Mouse (Mus musculus) cerebellum, adult 9-10 months (tissue): ENCODE measurements around the gene Ppp1r13l.

ENCODE experiments used
- DNase-seq: peaks from one replicate; pipeline ENCODE4 v3.0.0; 2022

Ppp1r13l gene

DNA sequence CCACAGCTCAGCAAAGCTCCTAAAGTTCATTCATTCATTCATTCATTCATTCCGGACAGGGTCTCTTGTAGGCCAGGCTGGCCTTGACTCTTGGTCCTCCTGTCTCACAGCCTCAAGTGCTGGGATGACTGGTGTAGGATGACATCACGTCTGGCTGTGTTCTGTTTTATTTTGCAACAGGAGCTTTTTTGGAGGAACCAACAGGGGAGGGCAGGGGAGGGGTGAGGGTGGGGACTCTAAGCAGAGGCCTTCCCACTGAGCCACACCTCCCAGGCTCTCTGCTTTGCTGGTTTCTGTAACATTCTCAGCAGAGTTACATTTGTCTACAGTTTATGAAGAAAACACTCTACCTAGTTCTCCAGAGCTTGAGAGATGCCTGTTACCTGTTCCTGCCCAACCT lies 21.5 kb upstream of the Ppp1r13l start:
- no peak for DNase-seq

GRCm38 (mm10) chr7:19338596-19338995 lies 21.0 kb upstream of the Ppp1r13l start:
- no peak for DNase-seq

GRCm38 (mm10) chr7:19341250-19341649 lies 18.3 kb upstream of the Ppp1r13l start:
- DNase-seq: no peak

DNA sequence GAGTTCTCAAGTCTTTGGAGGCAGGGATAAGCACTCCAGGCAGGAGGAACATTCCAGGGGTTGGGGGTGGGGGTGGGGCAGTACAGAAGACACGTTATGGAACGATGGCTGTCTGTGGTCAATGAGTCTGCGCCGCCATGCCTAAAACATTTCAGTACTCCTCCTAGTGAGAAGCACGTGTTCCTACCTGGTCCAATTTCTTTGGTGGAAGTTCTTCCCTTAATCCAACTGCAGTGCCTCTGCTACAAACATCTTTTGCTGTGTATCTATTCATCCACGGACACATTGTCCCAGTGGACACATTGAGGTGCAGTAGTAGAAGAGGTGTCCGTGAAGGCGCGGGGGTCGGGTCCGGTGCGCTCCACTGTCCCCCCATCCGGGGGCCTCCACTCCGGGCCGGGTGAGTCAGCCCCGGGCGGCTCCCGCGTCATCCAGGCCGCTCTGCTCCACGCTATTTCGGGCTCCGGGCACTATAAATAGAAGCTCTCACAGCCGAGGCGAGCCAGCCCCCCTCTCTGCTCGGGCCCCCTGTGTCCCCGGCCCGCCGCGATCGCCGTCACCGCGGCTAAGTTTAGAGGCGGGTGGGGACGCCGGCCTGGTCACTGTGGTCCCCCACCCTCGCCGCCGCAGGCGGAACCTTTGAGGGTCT lies 17.7 kb upstream of the Ppp1r13l start:
- peak; percentile 64 for DNase-seq

DNA sequence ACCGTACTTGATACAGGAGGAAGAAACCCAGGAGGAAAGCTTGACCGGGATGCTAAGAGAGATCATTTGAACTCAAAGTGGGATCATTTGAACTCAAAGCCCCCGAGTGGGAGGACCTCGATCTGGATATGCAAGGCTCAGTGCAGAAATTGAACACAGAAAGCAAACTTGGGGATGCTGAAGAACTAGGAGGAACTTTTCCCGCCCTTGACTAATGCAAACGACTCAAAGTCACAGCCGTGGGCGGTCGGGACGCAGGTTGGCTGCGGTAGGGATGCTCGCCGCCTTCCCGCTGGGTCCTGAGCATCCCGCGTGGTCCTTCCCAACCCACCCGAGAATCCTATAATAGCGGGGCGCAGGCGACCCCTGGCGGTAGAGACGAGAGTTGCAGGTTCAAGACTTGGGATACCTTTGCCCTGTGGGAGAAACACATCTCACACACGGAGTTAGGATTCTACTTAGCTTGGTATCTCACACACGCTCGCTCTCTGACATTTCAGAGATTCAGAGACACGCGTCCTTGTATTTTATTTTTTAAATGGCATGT lies 17.0 kb upstream of the Ppp1r13l start:
- DNase-seq: peak; percentile 95

DNA sequence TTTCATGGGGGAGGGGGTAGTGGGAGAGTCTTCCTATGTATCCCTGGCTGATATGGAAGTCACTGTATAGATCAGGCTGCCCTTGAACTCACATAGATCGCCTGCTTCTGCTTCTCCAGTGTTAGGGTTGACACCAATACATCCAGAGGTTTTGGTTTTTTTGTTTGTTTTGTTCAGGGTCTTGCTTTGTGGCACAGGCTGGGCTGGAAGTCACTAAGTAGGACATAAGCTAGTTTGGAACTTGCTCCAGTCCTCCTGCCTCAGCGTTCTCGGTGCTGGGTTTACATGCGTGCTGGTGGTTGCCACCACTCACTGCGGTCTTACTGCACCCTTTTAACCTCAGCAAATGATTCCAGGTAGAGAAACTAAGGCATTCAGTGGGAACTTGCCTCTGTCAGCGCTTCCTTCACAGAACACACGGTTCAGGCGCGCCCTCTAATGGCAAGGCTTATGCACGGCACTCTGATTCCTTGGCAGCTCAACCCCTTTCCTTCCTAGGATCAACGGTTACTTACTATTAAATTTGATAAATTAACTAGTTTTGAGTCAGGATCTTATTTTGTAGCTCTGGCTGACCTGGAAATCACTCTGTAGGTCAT lies 16.2 kb upstream of the Ppp1r13l start:
- DNase-seq: peak; percentile 82

- peak; percentile 64 for DNase-seq
Observed at GRCm38 (mm10) chr7:19344237-19344847, 15.2 kb upstream of the Ppp1r13l start, which contains the start of gene Ercc1. Gene Ercc1, plus strand, starts transcription at chr7:19344778.

GRCm38 (mm10) chr7:19344938-19345471 lies 14.5 kb upstream of the Ppp1r13l start:
- peak; percentile 98 for DNase-seq

- DNase-seq: no peak
Observed at GRCm38 (mm10) chr7:19349188-19349915, 10.2 kb upstream of the Ppp1r13l start.

GRCm38 (mm10) chr7:19350221-19350620 lies 9.3 kb upstream of the Ppp1r13l start:
- no peak for DNase-seq

GRCm38 (mm10) chr7:19354991-19355390 lies 4.6 kb upstream of the Ppp1r13l start:
- no peak for DNase-seq

DNA sequence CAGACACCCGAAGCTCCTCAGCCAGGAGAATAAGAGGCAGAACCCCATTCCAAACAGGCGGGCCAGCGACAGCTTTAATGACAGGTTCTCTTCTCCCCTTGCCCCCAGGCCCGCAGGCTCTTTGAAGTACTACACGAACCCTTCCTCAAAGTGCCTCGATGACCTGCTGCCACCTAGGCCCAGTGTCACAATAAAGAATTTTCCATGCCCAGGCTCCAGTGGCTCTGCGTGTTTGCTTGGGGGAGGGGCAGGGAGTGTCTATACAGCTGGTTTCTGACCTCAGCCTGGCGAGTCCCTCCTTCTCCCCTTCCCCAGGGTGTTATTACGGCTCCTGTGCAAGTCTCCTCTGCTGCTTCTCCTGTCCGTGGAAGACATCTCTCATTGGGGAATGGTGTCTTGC lies 3.2 kb upstream of the Ppp1r13l start:
- DNase-seq: no peak

DNA sequence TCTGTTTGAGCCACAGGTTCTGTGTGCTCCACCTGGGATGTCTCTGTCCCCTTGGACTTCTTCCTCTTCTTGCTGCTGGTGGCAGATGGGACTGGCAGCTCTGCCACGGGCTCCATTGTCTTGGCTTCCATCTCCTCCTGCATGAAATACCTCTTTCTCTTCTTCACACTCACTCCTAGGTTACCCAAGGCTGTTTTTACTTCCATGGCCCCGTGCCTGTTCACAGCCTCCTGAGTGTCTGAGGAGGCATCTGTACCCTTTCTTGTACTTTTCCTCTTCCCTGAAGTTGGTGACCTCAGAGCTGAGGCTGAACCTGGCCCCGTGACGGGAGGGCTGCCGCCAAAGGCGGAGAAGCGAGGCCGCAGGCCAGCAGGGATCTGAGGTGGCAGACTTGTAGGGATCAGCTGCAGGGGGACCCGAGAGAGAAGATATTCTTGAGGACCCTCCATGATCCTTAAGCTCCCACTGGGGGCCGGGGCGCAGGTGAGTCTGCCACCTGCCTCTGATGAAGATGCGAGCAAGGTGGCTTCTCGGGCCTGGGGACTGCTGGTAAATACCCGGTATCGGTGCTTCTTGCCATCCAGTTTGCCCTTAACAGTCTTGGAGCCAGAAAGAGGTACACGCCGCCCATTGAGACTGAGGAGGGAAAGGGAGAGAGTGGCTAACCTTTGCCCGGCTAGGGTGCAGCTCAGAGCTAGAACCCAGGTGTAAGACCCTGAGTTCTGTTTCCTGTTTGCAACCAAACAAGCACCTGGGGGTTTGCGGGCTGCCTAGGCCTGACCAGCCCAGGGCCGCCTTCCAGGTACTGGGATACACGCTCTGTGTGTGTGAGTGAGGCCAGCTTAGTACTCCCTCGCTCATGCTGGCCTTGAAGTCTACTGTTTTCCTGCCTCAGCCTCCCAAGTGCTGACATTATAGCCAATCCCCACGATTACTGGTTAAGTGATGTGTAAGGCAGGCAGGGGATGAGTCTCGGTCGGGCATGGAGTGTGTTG lies 1.9 kb upstream of the Ppp1r13l start:
- DNase-seq: no peak

- no peak for DNase-seq
Observed at GRCm38 (mm10) chr7:19358634-19359033, 915 bp upstream of the Ppp1r13l start.

GRCm38 (mm10) chr7:19359892-19360641 lies 518 bp downstream of the Ppp1r13l start:
- DNase-seq: peak; percentile 82

DNA sequence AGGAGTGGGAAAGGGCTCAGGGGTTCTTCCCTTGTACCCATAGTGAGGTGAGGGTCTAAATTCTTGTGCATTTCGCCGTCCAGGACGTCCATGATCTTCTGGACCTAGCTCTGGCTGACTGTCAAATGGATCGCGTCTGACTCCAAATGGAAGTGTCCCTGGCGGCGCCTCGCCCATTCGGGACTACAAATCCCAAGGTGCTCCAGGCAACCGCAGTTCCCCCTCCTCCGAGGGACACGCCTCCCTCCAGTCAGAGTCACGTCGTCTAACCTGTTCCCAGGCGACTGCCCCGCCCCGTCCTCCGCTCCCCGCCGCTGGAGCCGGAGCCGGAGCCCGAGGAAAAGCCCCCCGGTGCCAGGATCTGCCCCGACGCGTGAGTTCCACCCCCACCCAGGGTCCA lies 1.4 kb downstream of the Ppp1r13l start:
- peak; percentile 95 for DNase-seq

- DNase-seq: peak; percentile 84
Observed at GRCm38 (mm10) chr7:19361720-19362119, 2.2 kb downstream of the Ppp1r13l start.

DNA sequence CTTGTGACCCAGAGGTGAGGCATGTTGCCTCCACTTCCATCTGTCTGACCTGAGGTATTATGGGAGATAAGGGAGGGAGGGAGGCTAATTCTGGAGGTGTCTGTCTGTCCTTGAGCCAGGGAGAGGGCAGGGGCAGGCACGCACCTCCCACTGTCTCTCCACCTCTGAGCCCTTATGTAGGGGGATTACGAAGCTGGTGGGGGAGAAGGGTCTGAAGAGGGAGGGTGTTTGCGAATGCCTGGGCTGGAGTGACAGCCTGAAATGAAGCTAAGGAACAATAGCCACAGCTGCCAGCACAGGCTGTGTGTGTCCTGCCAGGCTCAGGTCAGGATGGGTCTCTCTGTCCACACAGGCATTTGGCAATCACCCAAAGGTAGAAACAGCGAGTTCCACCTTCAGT lies 2.7 kb downstream of the Ppp1r13l start:
- DNase-seq: peak; percentile 69

DNA sequence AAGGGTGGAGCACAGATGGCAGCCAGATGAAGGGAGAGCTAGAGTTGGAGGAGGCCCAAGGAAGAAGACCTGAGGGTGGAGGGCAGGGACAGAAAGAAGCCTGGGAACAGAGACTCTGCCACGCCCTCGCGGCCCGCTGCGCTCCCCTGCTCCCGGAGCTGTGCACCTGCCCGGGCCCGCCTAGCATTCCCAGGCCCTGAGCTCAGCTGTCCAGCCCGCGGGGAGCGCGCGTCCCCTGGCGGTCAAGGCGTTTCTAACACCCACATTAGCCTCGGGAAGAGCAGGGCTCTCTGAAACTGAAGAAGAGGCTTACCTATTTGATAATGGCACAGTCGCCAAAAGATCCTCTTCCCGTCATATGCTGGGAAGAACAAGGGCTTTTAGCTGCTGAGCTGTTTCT lies 4.3 kb downstream of the Ppp1r13l start:
- DNase-seq: peak; percentile 81

DNA sequence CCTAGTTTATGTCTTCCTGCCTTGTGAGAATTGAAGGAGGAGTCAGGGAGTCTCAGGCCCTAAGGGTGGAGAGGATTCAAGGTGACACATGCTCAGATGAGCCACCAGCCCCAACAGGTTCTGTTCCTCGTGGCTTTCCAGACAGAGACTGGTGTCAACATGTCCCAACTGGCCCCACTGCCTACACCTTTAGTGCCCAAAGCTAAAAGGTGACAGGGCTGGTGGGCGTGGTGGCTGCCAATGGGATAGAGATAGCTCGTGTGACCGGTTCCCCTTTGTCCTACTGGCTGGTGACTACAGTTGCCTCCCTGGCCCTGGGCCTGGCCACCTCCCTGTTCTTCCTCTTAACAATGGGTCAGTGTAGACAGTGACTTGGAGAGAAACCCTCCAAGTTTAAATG lies 5.8 kb downstream of the Ppp1r13l start:
- DNase-seq: no peak

GRCm38 (mm10) chr7:19368380-19368779 lies 8.8 kb downstream of the Ppp1r13l start:
- no peak for DNase-seq
